In the genomic region with DNA sequence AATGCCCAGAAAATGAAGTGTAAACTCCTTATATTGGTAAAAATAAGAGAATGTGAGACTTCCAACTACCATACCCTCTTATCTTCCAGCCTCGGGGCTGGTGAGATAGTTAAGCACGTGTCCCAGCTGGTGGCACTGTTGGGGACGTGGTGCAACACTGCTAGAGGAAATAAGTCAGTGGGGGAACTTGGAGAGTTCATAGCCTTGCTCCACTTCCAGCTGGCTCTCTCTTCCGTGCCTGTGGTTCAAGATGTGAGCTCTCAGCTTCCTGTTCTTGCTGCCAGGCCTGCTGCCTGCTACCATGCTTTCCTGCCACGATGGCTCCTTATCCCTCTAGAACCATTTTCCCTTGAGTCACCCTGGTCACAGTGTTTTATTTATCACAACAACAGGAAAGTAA, we compare ENCODE assay signal across 9 mouse cellular contexts. TPM values are rescaled to one million over a fixed set of nuclear protein-coding genes. Genes with fewer than 3 reads are reported as not detected.
A peak's percentile ranks its signal among the peaks of the same experiment; 100 is the strongest.
DNase-seq lines count a peak whose midpoint lies in the region; ATAC-seq and TF ChIP-seq lines count a peak whose summit lies in the region.
"Had no signal": no experiment of that assay in that cellular context is flagged by ENCODE, and none has a peak within 500 bp of the region (broad histone marks: within the 10 kb centered on the region; RNA-seq: fewer than 3 reads in every experiment).

No protein-coding gene starts in this region.

- peak; percentile 33 for DNase-seq in kidney, adult 9 months
- peak; percentile 66 to 73 for DNase-seq in heart, adult 9 months (ENCODE audit: low spot score in 2 of 2)
- DNase-seq in liver, embryonic 14.5 days (ENCODE audit: low read depth in 3 of 3, low spot score in 3 of 3), result peak; percentile 55 to 63 (median 63)
- no peak for DNase-seq in stomach, postnatal 0 days (ENCODE audit: low spot score)
- no peak for DNase-seq in forebrain, embryonic 11.5 days (ENCODE audit: low spot score)
- no peak for DNase-seq in midbrain, embryonic 10.5 days (ENCODE audit: low spot score)

- no peaks in the 10 kb centered on the region for H3K9me3 ChIP-seq in kidney, embryonic 16.5 days (ENCODE audit: low read length)
- no peaks in the 10 kb centered on the region for H3K9me3 ChIP-seq in liver, embryonic 14.5 days (ENCODE audit: control insufficient read depth, low read length)
- H3K9me3 ChIP-seq in stomach, postnatal 0 days (ENCODE audit: control insufficient read depth, low read length), result no peaks in the 10 kb centered on the region
- no peaks in the 10 kb centered on the region for H3K9me3 ChIP-seq in forebrain, embryonic 11.5 days (ENCODE audit: control insufficient read depth, low read length)
- no peaks in the 10 kb centered on the region for H3K9me3 ChIP-seq in midbrain, embryonic 10.5 days (replicated peaks)

- H3K36me3 ChIP-seq in kidney, embryonic 16.5 days (ENCODE audit: insufficient read depth, low read length), result no peaks in the 10 kb centered on the region
- H3K36me3 ChIP-seq in liver, embryonic 14.5 days (replicated peaks; ENCODE audit: control insufficient read depth, insufficient read depth, low read depth), result no peaks in the 10 kb centered on the region
- H3K36me3 ChIP-seq in stomach, postnatal 0 days (ENCODE audit: control insufficient read depth, insufficient read depth, low read length), result no peaks in the 10 kb centered on the region
- H3K36me3 ChIP-seq in forebrain, embryonic 11.5 days (ENCODE audit: control insufficient read depth, insufficient read depth, low read length), result no peaks in the 10 kb centered on the region
- H3K36me3 ChIP-seq in midbrain, embryonic 10.5 days, result peaks cover 6% of the 10 kb centered on the region; the same call in 1 of the 2 replicates

- no peak overlapping the region for H3K9ac ChIP-seq in kidney, embryonic 16.5 days (replicated peaks; ENCODE audit: low read length)
- H3K9ac ChIP-seq in liver, embryonic 14.5 days (replicated peaks), result peak overlapping the region; percentile 32; the same call in 1 of the 2 replicates
- H3K9ac ChIP-seq in stomach, postnatal 0 days (ENCODE audit: low read length), result no peak overlapping the region
- H3K9ac ChIP-seq in forebrain, embryonic 11.5 days (ENCODE audit: low read length), result no peak overlapping the region

- TF ChIP-seq EP300 in liver, embryonic 14.5 days (IDR thresholded peaks at IDR 0.05; ENCODE audit: low read depth), result peak; percentile 39
- TF ChIP-seq EP300 in stomach, postnatal 0 days (optimal IDR thresholded peaks at IDR 0.05), result no peak

- H3K4me3 ChIP-seq in kidney, embryonic 16.5 days (ENCODE audit: low read length), result no peak overlapping the region
- H3K4me3 ChIP-seq in bone marrow, adult 2 months (replicated peaks; ENCODE audit: control insufficient read depth, low read depth, low read length), result no peak overlapping the region
- H3K4me3 ChIP-seq in liver, embryonic 14.5 days (ENCODE audit: insufficient read depth in 1 of 2, low read depth in 2 of 2, low read length in 2 of 2), result no peak overlapping the region
- no peak overlapping the region for H3K4me3 ChIP-seq in stomach, postnatal 0 days (ENCODE audit: low read depth, low read length)
- no peak overlapping the region for H3K4me3 ChIP-seq in forebrain, embryonic 11.5 days (ENCODE audit: low read depth, low read length)
- H3K4me3 ChIP-seq in midbrain, embryonic 10.5 days, result no peak overlapping the region

- no peak overlapping the region for H3K4me2 ChIP-seq in kidney, embryonic 16.5 days (replicated peaks; ENCODE audit: low read depth, low read length)
- peak overlapping the region; percentile 40 for H3K4me2 ChIP-seq in liver, embryonic 14.5 days (ENCODE audit: low read depth)
- H3K4me2 ChIP-seq in stomach, postnatal 0 days (replicated peaks; ENCODE audit: low read depth), result no peak overlapping the region
- no peak overlapping the region for H3K4me2 ChIP-seq in forebrain, embryonic 11.5 days (ENCODE audit: low read depth, low read length, severe bottlenecking)

- no peak overlapping the region for H3K27ac ChIP-seq in kidney, embryonic 16.5 days (ENCODE audit: low read length)
- H3K27ac ChIP-seq in bone marrow, adult 2 months (ENCODE audit: control insufficient read depth, insufficient read depth, low read depth, low read length, poor library complexity), result peak overlapping the region; percentile 32
- H3K27ac ChIP-seq in liver, embryonic 14.5 days, result peak overlapping the region; percentile 74
- no peak overlapping the region for H3K27ac ChIP-seq in stomach, postnatal 0 days (replicated peaks)
- no peak overlapping the region for H3K27ac ChIP-seq in forebrain, embryonic 11.5 days (ENCODE audit: low read depth, low read length)
- H3K27ac ChIP-seq in midbrain, embryonic 10.5 days (replicated peaks), result no peak overlapping the region

- peaks cover 14% of the 10 kb centered on the region for H3K4me1 ChIP-seq in kidney, embryonic 16.5 days (ENCODE audit: insufficient read depth, low read length)
- H3K4me1 ChIP-seq in bone marrow, adult 2 months (ENCODE audit: control insufficient read depth, insufficient read depth, low read length), result peaks cover 15% of the 10 kb centered on the region
- peaks cover 46 to 66% of the 10 kb centered on the region in 2 experiments for H3K4me1 ChIP-seq in liver, embryonic 14.5 days (replicated peaks; ENCODE audit: control insufficient read depth in 2 of 2, insufficient read depth in 2 of 2, low read length in 1 of 2)
- H3K4me1 ChIP-seq in stomach, postnatal 0 days (replicated peaks; ENCODE audit: control insufficient read depth, insufficient read depth), result no peaks in the 10 kb centered on the region; the same call in 1 of the 2 replicates
- no peaks in the 10 kb centered on the region; the same call in 1 of the 2 replicates for H3K4me1 ChIP-seq in forebrain, embryonic 11.5 days (replicated peaks; ENCODE audit: control insufficient read depth, insufficient read depth, low read length)
- peaks cover 13% of the 10 kb centered on the region; the same call in 1 of the 2 replicates for H3K4me1 ChIP-seq in midbrain, embryonic 10.5 days

- peak; percentile 10; the same call in 1 of the 2 replicates for TF ChIP-seq CTCF in bone marrow, adult 2 months (IDR thresholded peaks at IDR 0.05; ENCODE audit: control insufficient read depth, insufficient read depth, low read length)
- TF ChIP-seq CTCF in liver, embryonic 14.5 days (IDR thresholded peaks at IDR 0.05; ENCODE audit: low read depth), result peak; percentile 27; the same call in 1 of the 2 replicates
- no peak for TF ChIP-seq CTCF in stomach, postnatal 0 days (IDR thresholded peaks at IDR 0.05; ENCODE audit: low read depth)

- TF ChIP-seq POLR2A in bone marrow, adult 2 months (IDR thresholded peaks at IDR 0.05; ENCODE audit: borderline replicate concordance, control insufficient read depth, low read depth, low read length), result no peak

- no peak; the same call in 1 of the 2 replicates for ATAC-seq in kidney, embryonic 16.5 days (ENCODE audit: low FRiP score, low TSS enrichment)
- ATAC-seq in liver, embryonic 14.5 days (ENCODE audit: insufficient read depth), result peak; percentile 83
- peak; percentile 45; the same call in 1 of the 2 replicates for ATAC-seq in stomach, postnatal 0 days (ENCODE audit: low FRiP score, low TSS enrichment)
- ATAC-seq in forebrain, embryonic 11.5 days (replicated peaks; ENCODE audit: low FRiP score), result no peak
- ATAC-seq: Patski had no signal

- H3K27me3 ChIP-seq in kidney, embryonic 16.5 days (ENCODE audit: insufficient read depth, low read length), result no peaks in the 10 kb centered on the region
- H3K27me3 ChIP-seq in liver, embryonic 14.5 days (ENCODE audit: control insufficient read depth, insufficient read depth, low read length), result no peaks in the 10 kb centered on the region
- H3K27me3 ChIP-seq in stomach, postnatal 0 days (ENCODE audit: control insufficient read depth, insufficient read depth, low read length), result no peaks in the 10 kb centered on the region
- no peaks in the 10 kb centered on the region for H3K27me3 ChIP-seq in forebrain, embryonic 11.5 days (ENCODE audit: control insufficient read depth, insufficient read depth, low read length)
- H3K27me3 ChIP-seq in midbrain, embryonic 10.5 days (ENCODE audit: low read depth, poor library complexity, severe bottlenecking), result no peaks in the 10 kb centered on the region
- H3K27me3 ChIP-seq: Patski had no signal

- 45% methylated on average over 5 of the region's 5 CpGs for WGBS in kidney, embryonic 16.5 days
- under 1% methylated on average over 5 of the region's 5 CpGs for WGBS in bone marrow, adult 2 months
- 5% methylated on average over 5 of the region's 5 CpGs for WGBS in liver, embryonic 14.5 days (ENCODE audit: insufficient replicate concordance)
- WGBS in stomach, postnatal 0 days, result 36% methylated on average over 5 of the region's 5 CpGs
- WGBS in forebrain, embryonic 11.5 days, result 65% methylated on average over 5 of the region's 5 CpGs
- 59% methylated on average over 5 of the region's 5 CpGs for WGBS in midbrain, embryonic 10.5 days

RNA-seq across cellular contexts. Expression of gene Rsbn1l, which starts 15.0 kb away (rescaled TPM):
- 4.5 and 5.6 TPM in 2 replicates for polyA plus RNA-seq in kidney, embryonic 16.5 days (2015; fragmentation: Nextera tagmentation; extraction: Ambion mirVana)
- polyA plus RNA-seq in bone marrow, adult 2 months (2011; ENCODE audit: insufficient read depth, insufficient read length, low replicate concordance, missing spikeins), result 13.8 and 18.7 TPM in 2 replicates
- 3.5 and 4.6 TPM in 2 replicates for polyA plus RNA-seq in liver, embryonic 14.5 days (2012; rRNA removed)
- 3.7 and 4.2 TPM in 2 replicates for polyA plus RNA-seq in liver, embryonic 14.5 days (2014; fragmentation: Nextera tagmentation; extraction: Ambion mirVana)
- polyA plus RNA-seq in stomach, postnatal 0 days (2015; fragmentation: Nextera tagmentation; extraction: Ambion mirVana), result 3.4 and 3.7 TPM in 2 replicates
- polyA plus RNA-seq in forebrain, embryonic 11.5 days (2014; fragmentation: Nextera tagmentation; extraction: Ambion mirVana), result 7.2 and 8.3 TPM in 2 replicates
- 4.8 and 5.3 TPM in 2 replicates for polyA plus RNA-seq in midbrain, embryonic 10.5 days (2016; fragmentation: Nextera tagmentation; extraction: Ambion mirVana)

RNA-seq across cellular contexts. Expression of gene Tmem60, which starts 59.2 kb away (rescaled TPM):
- polyA plus RNA-seq in kidney, embryonic 16.5 days (2015; fragmentation: Nextera tagmentation; extraction: Ambion mirVana), result 52.9 and 53.9 TPM in 2 replicates
- polyA plus RNA-seq in bone marrow, adult 2 months (2011; ENCODE audit: insufficient read depth, insufficient read length, low replicate concordance, missing spikeins), result 14.6 and 15.1 TPM in 2 replicates
- polyA plus RNA-seq in liver, embryonic 14.5 days (2012; rRNA removed), result 10.4 and 15.1 TPM in 2 replicates
- 39.9 and 40.9 TPM in 2 replicates for polyA plus RNA-seq in liver, embryonic 14.5 days (2014; fragmentation: Nextera tagmentation; extraction: Ambion mirVana)
- 43.7 and 44.6 TPM in 2 replicates for polyA plus RNA-seq in stomach, postnatal 0 days (2015; fragmentation: Nextera tagmentation; extraction: Ambion mirVana)
- polyA plus RNA-seq in forebrain, embryonic 11.5 days (2014; fragmentation: Nextera tagmentation; extraction: Ambion mirVana), result 53.7 and 57.7 TPM in 2 replicates
- polyA plus RNA-seq in midbrain, embryonic 10.5 days (2016; fragmentation: Nextera tagmentation; extraction: Ambion mirVana), result 62.0 and 63.6 TPM in 2 replicates

RNA-seq across cellular contexts. Expression of gene Phtf2, which starts 59.3 kb away (rescaled TPM):
- polyA plus RNA-seq in kidney, embryonic 16.5 days (2015; fragmentation: Nextera tagmentation; extraction: Ambion mirVana), result 15.8 and 16.9 TPM in 2 replicates
- polyA plus RNA-seq in bone marrow, adult 2 months (2011; ENCODE audit: insufficient read depth, insufficient read length, low replicate concordance, missing spikeins), result 4.6 and 4.7 TPM in 2 replicates
- 2.0 and 2.9 TPM in 2 replicates for polyA plus RNA-seq in liver, embryonic 14.5 days (2012; rRNA removed)
- 5.5 and 6.6 TPM in 2 replicates for polyA plus RNA-seq in liver, embryonic 14.5 days (2014; fragmentation: Nextera tagmentation; extraction: Ambion mirVana)
- polyA plus RNA-seq in stomach, postnatal 0 days (2015; fragmentation: Nextera tagmentation; extraction: Ambion mirVana), result 5.1 and 5.3 TPM in 2 replicates
- polyA plus RNA-seq in forebrain, embryonic 11.5 days (2014; fragmentation: Nextera tagmentation; extraction: Ambion mirVana), result 25.2 and 25.5 TPM in 2 replicates
- 18.1 and 19.3 TPM in 2 replicates for polyA plus RNA-seq in midbrain, embryonic 10.5 days (2016; fragmentation: Nextera tagmentation; extraction: Ambion mirVana)

Comparison
In these comparisons a context has a peak if more than half of its experiments do, and no peak if none do; other contexts are left out.
1. DNase-seq: peak in kidney, adult 9 months (single experiment), heart, adult 9 months (2 of 2) and liver, embryonic 14.5 days (3 of 3); none in stomach, postnatal 0 days (single experiment), forebrain, embryonic 11.5 days (single experiment) and midbrain, embryonic 10.5 days (single experiment).
2. ATAC-seq: peak in liver, embryonic 14.5 days (single experiment) and stomach, postnatal 0 days (single experiment); none in kidney, embryonic 16.5 days (single experiment) and forebrain, embryonic 11.5 days (single experiment).
3. H3K27ac ChIP-seq: peak in bone marrow, adult 2 months (single experiment) and liver, embryonic 14.5 days (single experiment); none in kidney, embryonic 16.5 days (single experiment), stomach, postnatal 0 days (single experiment), forebrain, embryonic 11.5 days (single experiment) and midbrain, embryonic 10.5 days (single experiment).